Mouse (Mus musculus) T-helper 17 cell (primary cell): Measurements from ENCODE around the gene Ppp1ca.

Experiments used
- in situ Hi-C, 2 experiments: fragments of 300-600 bp; cut with MboI, MseI; formaldehyde crosslinking; loops; 1 replicate in 1 of 2; 2 replicates in 1 of 2; pipeline ENCODE4 v1.15.1; 2025; ENCODE audit warnings: high pct_unique_total_duplicates in 2 of 2

Ppp1ca gene

DNA sequence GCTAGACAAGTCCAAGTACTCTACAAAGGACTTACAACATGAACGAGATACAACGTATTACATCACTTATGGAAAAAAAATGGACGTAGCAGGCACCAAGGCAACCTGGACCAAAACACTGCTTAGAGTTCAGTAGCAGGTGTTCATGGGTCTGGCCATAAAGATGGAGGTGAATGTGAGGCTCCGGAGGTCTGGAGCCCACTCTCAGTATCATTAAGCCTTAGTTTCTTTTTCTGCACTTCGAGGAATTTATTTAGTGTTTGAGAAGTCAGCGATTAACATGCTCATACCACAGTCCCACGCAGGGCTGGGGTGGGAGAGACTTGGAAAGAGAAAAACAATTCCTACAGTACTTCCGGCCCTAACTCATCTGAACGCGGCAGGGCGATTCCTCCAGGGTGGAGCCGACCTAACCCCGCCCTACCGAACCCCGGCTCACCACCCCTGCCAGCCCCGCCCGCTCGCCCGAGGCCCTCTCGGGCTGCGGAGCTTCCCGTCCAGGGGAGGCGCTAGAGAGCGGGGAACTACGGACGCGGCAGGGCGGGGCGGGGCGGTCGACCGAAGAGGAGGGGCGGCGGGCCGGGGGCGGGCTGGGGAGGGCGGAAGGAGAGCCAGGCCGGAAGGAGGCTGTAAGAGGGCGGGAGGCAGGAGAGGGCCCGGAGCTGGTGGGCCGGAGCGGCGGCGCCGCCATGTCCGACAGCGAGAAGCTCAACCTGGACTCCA lies at the start of gene Ppp1ca:
TSS of gene Ppp1ca (plus strand) at position 538 of the 723 bp plus-strand sequence.
- in situ Hi-C loops: no loop called here

DNA sequence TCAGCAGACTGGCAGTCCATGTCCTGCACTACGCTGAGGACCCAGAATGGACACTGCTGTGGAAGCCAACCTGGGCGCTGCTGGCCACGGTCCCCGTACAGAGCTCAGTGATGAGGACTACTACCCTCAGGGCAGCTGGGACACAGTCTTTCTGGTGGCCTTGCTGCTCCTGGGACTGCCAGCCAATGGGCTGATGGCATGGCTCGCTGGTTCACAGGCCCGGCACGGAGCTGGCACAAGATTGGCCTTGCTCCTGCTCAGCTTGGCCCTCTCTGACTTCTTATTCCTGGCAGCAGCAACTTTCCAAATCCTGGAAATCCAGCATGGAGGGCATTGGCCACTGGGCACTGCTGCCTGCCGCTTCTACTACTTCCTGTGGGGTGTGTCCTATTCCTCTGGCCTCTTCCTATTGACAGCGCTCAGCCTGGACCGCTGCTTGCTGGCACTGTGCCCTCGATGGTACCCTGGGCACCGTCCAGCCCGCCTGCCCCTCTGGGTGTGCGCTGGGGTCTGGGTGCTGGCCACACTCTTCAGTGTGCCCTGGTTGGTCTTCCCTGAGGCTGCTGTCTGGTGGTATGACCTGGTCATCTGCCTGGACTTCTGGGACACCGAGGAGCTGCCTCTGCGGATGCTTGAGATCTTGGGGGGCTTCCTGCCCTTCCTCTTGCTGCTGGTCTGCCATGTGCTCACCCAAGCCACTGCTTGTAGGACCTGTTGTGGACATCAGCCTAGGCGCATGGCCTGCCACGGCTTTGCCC lies 49.3 kb upstream of the Ppp1ca start:
- in situ Hi-C loops: no loop called here

DNA sequence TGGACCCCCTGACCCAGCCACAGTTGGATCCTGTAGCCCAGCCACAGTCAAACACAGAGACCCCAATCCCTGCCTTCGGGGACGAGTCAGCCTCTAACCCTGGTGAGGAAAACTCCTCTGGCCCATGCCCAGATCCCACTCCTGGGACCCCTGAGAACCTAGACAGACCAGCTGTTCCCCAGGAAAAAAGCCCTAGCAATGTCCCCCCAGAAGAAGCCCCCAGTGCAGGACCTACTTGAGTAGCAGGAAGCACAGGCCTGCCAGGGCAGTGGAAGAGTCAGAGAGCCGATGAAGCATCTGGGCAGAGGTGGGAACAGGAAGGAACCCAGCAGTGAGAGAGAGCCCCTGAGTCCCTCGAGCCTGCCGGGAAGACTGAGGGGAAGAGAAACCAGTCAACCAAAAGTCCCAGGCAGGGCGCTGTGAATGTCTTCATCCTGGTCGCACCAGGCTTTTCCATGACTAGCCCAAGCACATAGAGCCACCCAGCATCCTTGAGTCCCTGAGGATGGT lies 48.1 kb upstream of the Ppp1ca start, which contains the start of gene Cabp4:
TSS of gene Cabp4 (minus strand) at position 275 of the 510 bp plus-strand sequence.
- in situ Hi-C loops: no loop called here

DNA sequence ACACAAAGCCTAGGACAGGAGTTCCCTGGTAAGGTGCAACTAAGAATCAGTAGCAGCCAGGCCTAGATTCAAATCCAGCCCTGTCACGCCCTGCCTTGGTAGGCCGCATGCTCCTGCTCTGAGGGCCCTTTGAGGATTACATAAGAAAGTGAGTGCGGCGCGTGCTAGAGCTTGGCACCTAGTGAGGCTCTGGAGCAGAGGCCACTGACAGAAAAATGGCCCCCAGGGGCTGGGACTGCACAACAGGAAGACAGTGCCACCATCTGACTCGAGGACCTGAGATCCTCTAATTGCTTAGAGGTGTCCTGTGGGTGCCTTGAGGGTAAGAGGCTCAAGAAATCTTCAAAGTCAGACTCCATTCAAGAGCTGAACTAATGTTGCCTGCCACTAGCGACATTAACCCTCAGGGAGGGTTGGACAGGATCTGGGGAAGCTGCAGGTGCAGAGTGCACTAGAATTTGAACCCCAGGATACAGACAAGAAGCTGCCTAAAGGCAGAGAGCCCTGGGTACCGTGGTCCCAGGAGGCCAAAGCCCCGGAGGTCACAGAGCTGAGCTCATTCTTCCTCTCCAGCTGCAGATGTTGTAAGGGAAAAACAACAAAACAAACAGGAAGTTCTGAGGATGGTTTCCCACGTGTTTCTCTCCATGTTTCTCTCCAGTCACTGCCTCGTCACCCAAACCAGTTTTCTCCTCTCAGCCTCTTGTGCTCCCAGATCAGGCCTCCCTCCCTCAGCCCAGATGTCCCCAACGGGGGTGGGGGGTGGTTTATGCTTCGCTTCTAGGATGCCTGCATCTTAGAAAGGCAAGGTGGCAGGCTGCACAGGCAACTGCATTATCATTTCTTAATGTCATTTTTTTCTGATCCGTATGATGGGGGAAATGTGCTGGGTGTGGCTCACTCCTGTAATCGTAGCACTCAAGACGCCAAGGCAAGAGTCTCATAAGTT lies 47.0 kb upstream of the Ppp1ca start:
- in situ Hi-C loops: no loop called here

DNA sequence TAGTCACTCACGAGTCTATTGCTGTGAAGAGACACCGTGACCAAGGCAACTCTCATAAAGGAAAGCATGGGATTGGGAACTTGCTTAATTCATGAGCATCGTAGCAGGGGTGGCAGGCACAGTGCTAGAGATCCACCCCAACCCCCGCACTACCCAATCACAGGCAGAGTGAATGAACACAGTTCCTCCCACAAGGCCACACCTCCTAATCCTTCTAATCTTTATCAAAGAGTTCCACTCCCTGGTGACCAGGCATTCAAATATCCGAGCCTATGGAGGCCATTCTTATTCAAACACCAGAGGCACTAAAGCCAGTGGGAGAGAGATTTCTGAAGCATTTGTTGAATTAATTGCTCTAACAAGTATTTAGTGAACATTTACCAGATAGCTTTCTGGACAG lies 45.9 kb upstream of the Ppp1ca start:
- in situ Hi-C loops: no loop called here

DNA sequence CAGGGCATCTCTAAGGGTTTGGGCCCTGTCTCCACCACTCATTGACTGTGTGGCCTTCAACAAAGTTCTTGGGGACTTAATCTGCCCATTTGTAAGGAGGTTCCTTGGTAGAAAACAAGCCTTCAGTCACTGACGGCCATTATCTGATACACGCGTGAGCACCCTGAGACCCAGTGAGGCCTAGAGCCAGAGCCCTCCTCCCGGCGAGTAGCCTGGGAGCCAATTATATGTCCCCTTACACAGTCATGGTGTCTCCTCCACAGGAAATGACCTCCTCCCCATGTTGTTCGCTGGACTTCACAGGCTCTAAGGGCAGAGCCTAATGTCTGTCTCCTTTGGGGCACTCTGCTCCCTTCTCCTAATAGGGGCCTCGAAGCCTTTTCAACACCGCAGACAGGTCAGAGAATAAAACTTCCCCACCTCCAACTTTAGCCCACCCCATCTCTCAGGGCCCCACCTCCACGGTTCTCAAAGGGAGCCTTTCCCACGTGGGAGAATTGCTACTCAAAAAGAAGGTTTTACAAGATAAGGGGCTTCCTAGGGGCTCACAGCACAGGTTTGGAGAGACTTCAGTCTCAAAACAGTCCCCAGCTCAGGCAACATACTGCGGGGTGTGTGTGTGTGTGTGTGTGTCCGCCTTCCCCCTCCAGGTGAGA lies 45.4 kb upstream of the Ppp1ca start:
- in situ Hi-C loops: no loop called here

DNA sequence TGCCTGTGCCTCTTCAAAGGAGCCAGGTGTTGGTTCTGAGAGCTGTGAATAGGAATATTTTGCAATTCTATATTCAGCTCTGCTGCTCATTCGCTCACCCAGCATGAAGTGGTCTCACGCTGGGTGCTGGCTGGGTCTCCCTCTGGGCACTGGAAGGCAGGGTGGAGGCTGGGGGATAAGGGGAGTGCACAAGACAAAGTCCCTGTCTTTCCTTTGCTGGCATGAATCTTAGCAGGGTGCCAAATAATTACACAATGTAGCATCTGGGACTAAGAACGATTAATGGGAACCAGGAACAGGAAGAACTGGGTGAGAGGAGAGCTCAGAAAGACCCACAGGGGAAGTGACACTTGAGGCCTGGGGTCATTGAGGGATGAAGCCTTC lies 44.9 kb upstream of the Ppp1ca start:
- in situ Hi-C loops: no loop called here

DNA sequence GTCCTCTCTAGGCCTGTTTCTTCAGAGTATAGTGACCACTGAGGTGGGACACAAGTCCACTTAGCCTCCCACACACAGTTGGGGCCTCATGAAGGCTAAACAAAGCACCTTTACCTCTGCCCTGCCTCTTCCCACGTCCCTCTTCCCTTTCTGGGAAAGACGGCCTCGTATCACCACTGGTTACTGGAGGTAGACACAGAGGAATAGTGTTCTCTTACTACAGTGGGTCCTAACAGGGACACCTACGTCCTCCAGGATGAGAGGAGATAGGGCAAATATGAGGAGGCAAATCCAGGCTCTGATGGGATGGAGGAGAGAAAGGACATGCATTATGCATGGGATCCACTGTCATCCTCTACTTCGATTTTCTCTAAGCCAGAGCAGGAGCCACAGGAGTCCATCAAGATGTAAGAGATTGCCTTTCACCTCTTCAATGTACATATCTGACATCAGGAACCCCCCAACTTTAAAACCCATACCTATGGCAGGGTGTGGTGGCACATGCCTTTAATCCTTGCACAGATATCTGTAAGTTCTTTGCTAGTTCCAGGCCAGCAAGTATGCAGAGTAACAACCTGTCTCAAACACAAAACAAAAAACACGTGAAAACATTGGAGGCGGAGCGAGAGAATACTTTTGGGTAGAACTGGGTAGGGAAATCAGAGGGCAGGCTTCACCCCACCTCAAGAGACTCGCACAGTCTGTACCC lies 43.9 kb upstream of the Ppp1ca start:
- in situ Hi-C loops: no loop called here

DNA sequence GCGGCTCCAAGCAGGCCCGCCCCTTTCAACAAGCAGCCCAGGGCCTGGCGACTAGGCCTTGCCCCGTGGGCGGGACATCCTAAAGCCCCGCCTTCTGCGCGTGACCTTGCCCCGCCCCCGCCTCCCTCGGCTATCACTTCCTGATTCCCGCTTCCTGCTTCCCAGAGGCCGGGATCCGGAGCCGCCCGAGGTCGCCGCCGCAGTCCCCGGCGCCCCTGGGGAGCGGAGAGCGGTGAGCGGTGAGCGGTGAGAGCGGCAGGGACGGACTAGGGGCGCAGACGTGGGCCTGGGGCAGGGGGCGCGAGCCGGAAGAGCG lies 43.4 kb upstream of the Ppp1ca start, which contains the start of gene Coro1b:
TSS of gene Coro1b (plus strand) at position 129 of the 316 bp plus-strand sequence.
- in situ Hi-C loops: no loop called here

DNA sequence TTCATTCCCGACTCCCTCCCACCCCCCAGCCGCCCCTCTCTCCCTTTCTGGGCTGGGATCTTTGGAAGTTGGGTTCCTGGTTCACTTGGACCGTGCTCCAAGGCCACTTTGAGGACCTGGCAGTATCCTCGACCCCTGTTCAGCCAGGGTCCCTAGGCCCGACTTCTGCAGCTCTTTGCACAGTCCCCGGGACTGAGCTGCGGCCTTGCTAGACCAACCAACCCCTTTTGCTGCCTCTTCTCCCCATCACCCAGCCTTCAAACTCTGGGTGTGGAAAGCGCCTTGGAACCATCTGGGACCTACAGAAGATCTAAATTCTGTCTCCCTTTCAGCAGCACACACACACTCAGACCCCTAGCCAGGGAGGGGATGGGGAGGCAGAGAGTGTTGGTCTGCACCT lies 43.0 kb upstream of the Ppp1ca start:
- in situ Hi-C loops: no loop called here

DNA sequence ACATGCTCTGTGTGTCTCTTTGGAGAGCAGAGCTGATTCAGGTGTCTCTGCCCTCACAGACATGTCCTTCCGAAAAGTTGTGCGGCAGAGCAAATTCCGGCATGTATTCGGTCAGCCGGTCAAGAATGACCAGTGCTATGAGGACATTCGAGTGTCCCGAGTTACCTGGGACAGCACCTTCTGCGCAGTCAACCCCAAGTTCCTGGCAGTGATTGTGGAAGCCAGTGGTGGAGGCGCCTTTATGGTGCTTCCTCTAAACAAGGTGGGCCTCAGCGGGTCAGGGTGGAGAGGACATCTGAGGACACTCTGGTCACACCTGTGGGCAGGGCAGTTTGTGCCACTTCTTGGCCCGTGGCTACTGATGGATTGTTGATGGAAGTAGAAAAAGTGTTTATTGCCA lies 42.6 kb upstream of the Ppp1ca start:
- in situ Hi-C loops: no loop called here

DNA sequence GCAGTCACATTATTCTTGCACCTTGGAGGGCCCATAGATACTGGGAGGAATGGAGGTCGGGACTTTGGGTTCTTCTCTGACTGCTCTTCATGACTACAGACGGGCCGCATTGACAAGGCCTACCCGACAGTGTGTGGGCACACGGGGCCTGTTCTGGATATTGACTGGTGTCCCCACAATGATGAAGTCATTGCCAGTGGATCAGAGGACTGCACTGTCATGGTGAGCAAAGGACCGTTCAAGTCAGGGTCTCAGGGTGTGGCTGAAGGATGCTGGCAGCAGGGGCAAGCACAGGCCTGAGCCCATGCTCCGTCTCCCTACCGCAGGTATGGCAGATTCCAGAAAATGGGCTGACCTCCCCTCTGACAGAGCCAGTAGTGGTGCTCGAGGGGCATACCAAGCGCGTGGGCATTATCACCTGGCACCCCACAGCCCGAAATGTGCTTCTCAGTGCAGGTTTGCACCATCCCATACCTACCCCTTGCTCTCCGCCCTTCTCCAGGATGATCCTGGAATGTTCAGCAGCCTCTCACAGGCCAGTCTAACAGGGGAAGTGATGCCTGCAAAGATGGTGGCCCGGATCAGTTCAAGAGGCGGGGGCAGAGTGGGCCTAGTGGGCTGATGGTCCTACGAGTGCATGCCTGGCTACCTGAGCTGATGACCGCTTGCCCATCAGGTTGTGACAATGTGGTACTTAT lies 42.0 kb upstream of the Ppp1ca start:
- in situ Hi-C loops: loop anchor here in 1 of 2 experiments (5.0 kb wide), 1 partner anchor 53 kb away; the partner anchor contains the start of genes Cdk2ap2 and Pitpnm1

DNA sequence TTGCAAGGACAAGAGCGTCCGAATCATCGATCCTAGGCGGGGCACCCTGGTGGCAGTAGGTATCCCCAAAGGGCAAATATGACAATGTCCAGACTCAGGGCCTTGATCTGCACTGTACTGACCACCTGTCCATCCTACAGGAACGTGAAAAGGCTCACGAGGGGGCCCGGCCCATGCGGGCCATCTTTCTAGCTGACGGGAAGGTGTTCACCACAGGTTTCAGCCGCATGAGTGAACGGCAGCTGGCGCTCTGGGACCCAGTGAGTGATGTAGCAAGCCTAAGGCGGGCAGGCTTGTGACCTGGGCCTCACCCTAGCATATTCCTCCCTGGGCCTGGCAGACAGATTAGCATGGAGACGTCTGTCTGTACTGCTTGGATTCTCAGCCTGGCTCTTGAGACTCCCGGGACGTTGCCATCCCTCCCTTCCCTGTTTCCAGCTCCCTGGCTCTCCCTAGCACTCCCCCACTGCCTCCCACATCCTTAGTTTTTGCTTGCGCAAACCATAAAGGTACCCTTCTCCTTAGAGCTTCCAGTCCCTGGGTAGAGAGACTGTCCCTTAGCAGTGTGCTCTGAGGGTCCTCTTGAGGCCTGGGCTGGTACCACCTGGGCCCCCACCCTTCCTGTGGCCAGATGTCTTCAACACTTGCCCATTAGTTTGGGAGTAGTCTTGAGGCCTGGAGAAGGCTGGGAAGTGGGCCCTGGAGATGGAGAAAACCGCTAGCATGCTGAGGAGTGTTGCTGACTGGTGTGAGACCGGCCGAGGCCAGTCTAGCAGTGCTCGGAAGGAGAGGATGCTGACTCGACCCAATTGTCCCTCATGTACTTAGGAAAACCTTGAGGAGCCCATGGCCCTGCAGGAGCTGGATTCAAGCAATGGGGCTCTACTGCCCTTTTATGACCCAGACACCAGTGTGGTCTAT lies 41.0 kb upstream of the Ppp1ca start:
- in situ Hi-C loops: loop anchor here in 1 of 2 experiments (5.0 kb wide), 1 partner anchor 54 kb away; the partner anchor contains the start of genes Cdk2ap2 and Pitpnm1

DNA sequence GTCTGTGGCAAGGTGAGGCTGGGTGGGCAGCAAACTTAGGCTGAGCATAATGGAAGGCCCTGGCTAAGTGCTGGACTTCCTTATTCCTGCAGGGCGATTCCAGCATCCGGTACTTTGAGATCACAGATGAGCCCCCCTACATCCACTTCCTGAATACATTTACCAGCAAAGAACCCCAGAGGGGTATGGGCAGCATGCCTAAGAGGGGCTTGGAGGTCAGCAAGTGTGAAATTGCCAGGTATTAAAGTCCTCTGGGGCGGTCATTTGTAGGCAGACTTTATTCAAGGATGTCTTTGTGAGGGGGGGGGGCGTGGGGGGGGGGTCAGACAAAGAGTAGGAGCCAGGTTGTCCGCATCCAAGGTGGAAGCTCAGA lies 40.4 kb upstream of the Ppp1ca start:
- in situ Hi-C loops: loop anchor here in 1 of 2 experiments (5.0 kb wide), 1 partner anchor 54 kb away; the partner anchor contains the start of genes Cdk2ap2 and Pitpnm1

DNA sequence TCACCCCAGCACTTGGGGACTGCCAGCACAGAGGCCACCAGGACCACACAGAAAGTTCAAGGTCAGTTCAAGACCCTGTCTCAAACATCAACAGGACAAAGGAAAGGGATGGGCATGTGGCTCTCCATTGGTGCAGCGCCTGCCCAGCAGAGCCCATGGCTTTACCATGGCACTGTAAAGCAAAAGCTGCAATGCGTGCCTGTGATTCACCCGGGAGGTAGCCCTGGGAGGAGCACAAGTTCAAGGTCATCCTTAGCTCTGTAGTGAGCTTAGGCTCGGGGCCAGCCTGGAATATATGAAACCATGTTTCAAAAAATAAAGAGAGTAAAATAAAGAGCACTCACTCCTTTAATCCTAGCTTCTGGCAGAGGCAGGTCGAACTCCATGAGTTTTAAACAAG lies 40.0 kb upstream of the Ppp1ca start:
- in situ Hi-C loops: loop anchor here in 1 of 2 experiments (5.0 kb wide), 1 partner anchor 55 kb away; the partner anchor contains the start of genes Cdk2ap2 and Pitpnm1

DNA sequence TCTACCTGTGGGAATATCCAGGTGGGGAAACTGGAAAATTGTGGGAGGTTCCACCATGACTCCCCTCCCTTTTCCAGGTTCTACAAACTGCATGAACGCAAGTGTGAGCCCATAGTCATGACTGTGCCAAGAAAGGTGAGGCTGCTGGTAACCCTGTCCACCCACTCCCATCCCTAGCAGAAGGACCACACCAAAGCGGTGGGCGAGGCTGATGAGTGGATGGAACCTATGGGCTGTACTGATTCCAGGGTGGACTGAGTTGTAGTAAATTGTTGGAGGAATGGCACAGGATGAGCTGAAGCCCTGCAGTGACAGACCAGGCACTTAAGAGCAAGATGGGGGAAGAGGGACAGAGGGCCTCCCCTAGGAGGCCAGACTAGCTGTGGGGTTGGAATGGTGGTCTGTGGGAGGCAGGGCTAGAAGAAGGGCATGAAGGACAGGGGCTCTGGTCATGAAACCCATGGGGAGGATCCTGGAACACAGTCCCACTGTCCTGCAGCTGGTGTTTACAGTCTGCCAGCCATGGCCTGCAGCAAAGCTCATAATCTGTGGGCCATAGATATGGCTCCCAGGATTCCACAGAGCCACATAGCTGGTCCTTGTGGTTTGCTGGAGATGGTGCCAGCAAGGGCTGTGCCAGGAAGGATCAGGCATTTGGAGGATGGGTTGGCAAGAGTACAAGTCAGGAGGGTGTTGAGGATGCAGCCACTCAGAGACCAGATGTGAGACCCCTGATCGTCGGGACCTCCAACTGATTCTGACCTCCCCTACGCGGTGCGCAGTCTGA lies 39.2 kb upstream of the Ppp1ca start:
- in situ Hi-C loops: loop anchor here in 1 of 2 experiments (5.0 kb wide), 1 partner anchor 55 kb away; the partner anchor contains the start of genes Cdk2ap2 and Pitpnm1

DNA sequence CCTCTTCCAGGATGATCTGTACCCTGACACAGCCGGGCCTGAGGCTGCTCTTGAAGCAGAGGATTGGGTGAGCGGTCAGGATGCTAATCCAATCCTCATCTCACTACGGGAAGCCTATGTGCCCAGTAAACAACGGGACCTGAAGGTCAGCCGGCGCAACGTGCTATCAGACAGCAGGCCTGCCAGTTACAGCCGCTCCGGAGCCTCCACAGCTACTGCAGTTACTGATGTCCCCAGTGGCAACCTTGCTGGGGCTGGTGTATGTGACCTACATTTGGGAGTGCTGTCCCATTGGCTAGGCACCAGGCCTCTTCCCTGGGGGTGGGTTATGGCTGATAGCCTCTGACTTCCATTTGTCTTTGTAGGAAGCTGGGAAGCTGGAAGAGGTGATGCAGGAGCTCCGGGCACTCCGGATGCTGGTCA lies 38.6 kb upstream of the Ppp1ca start, which contains the start of gene Ptprcap:
TSS of gene Ptprcap (plus strand) at position 373 of the 423 bp plus-strand sequence.
- in situ Hi-C loops: loop anchor here in 1 of 2 experiments (5.0 kb wide), 1 partner anchor 56 kb away; the partner anchor contains the start of genes Cdk2ap2 and Pitpnm1
